Mouse (Mus musculus): ENCODE measurements around the gene Pacsin3.

DNA sequence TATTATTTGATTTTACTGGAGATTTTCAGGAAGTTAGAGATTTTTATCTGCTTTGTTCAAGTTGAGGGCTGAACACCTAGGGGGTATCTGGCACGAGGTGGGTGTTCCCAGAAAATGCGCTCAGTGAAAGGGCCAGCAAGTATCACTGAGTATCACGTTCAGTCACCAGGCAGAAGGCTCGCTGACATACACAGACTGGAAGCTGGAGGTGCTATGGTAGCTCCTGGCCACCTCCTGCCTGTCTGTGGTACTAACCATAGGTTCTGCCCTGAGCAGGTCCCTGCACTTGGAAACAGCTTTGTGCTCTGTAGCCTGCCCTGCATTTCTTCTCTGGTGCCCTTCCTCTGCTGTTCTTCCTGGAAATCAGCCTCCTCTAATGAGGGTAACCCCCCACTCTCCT lies 3.2 kb upstream of the Pacsin3 start:
- TF ChIP-seq CTCF (conservative IDR thresholded peaks at IDR 0.05; ENCODE audit: insufficient read depth, insufficient read length, low read depth, low read length) (no peak), POLR2A (IDR thresholded peaks at IDR 0.05; ENCODE audit: low read depth, low read length) (no peak)

Measured in kidney, adult 2 months (tissue).